Mouse (Mus musculus) gastrocnemius, postnatal 14 days (tissue): Measurements from ENCODE around the gene Nectin4. TPM values are rescaled to one million over a fixed set of nuclear protein-coding genes. Genes with fewer than 3 reads are reported as not detected.

Experiments used
- DNase-seq: peaks from one replicate; pipeline ENCODE4 v3.0.0; 2021; ENCODE audit warnings: mixed read lengths
- intact Hi-C: fragments of 180-260 bp; cut with DNase I; formaldehyde crosslinking; loops from one replicate; pipeline ENCODE4 v1.15.1; 2025; ENCODE audit warnings: low total_unique reads
- total RNA-seq, 2 experiments: library from RNA; stranded (reverse); gene quantifications; 2 replicates each; pipeline ENCODE4 v1.2.3; 2021

The Nectin4 gene
- total RNA-seq, 2 experiments from 2014 or later = not detected

DNA sequence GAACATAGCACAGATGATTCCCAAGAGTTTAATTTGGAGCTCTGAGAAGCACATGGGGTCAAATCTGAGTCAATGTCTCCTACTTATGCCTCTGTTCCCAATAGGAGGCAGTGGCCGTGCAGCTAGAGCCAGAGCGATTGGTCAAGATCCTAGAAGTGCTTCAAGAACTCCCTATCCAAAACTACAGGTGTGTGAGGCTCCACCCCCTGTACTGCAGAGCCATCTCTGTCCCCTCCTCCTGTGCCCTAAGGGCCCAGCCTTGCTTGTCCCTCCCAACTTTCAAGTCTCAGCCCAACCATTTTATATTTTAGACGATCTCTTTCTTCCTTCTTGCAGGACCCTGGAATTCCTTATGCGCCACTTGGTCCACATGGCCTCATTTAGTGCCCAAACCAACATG is 31.9 kb downstream of the Nectin4 start:
- intact Hi-C loops = no loop called here
- no peak for DNase-seq

DNA sequence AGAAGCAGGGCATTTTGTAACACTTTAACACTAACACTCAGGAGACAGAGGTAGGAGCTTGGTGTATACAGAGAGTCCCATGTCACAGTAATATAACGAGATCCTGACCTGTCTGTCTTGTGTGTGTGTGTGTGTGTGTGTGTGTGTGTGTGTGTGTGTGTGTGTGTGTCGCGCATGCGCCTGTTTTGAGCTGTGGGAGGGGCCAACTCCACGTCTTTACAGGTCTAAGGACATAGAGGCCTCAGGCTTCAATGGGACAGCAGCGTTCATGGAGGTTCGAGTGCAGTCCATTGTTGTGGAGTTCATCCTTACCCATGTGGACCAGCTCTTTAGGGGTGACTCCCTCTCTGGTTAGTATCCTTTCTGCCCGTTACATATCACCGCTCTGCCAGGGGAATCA is 33.1 kb downstream of the Nectin4 start:
- DNase-seq = no peak
- intact Hi-C loops = no loop called here

DNA sequence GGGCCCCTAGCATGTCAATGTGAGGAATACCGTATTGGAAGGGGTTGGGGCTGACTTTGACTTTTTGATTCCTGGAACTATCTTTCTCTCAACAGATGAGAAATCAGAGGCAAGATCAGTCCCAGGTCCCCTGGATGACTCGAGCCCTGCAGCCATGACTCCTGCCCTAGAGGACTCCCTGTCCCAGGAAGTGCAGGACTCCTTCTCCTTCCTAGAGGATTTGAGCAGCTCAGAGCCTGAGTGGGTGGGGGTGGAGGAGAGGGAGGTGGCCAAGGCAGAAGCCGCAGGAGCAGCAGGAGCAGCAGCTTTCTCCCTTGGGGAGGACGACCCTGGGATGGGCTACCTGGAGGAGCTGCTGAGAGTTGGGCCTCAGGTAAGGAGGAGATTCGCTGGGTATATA is 37.4 kb downstream of the Nectin4 start:
- intact Hi-C loops = no loop called here

DNA sequence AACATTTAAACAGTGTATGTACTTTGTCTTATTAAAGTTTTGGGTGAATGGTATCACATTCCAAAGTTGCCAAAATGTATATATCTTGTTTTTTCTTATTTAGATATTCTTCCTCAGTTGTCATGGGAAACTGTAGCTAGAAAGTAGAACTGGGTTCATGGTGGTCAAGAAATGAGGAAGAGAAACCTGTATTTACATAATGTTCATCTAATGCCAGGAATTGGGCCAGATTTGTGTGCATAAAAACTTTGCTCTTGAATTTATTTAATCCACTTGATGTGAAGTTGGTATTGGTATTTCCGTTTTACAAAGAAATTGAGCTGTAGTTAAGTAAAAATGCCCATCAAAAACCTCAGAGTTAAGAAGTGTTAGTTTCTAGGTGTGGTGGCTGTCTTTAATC is 40.3 kb downstream of the Nectin4 start:
- intact Hi-C loops = no loop called here
- no peak for DNase-seq

More for the DNA sequence above, 37.4 kb downstream of the Nectin4 start:
- DNase-seq = no peak

DNA sequence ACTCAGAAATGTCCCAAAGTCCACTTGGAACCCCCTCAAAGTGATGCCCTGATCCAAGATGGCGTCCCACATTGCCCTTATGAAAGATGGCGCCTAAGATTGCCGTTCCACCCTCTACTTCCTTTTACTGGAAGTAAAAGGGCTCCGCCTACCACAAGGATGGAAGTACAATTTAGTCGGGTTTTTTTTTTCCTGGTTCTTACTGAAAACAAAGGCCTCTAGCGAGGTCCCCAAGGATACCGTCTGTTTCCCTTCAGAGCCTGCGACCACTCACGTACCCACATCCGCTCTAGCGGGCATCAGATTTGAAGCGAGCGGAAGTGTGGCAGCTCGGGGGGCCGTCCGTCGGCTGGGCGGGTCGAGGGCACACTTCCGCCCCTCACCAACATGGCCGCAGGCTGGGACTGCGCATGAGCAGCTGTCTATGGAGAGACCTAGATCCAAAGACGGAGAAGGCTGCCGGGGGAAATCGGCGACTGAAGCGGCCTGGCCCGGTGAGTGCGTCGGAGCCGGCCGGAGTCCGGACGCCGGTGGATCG is 41.1 kb downstream of the Nectin4 start, which contains the start of gene Usf1:
TSS of gene Usf1 (plus strand) at position 367 of the 538 bp plus-strand sequence.
- DNase-seq = peak; percentile 95
- intact Hi-C loops = no loop called here

DNA sequence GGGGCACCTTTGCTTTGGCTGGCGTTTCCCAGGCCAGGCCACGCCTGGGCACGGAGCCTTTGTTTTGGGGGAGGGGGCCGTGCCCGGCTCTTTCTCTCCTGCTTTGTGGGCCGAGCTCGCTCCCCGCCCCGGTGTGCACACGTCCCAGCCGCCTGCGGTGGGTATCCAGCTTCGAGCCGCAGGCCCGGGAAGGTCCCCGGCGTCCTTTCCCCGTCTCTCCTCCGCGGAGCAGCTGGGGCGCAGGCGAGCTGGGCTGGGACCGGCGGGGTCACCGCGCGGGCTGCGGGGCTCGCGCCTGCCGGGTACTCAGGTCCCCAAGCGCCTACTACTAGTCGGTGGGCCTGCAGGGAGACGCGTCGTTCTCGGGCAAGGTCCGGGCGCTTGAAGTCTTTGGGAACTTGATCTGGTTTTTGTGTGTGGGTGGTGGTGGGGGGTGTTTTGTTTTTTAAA is 41.6 kb downstream of the Nectin4 start:
- DNase-seq = no peak
- intact Hi-C loops = no loop called here

DNA sequence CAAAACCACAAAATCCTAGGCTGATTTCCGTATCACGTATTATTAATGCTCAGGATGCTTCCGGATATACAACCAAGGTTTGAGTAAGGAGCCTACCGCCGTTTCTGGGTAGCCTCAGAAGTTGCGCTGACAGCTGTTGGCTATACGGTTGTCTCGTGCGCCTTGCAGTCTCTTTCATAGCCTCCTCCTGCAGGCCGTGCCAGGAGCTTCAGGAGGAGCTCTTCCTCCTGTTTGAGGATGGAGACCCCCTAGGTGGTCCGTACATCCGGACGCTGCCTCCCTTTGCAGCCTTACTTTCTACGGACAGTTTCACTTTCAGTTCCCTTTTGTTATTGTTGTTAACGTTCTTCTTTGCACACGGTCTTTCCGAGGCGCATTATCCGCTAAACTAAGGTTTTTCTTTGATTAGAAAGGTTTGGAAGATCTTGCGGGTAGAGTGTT is 42.1 kb downstream of the Nectin4 start:
- no peak for DNase-seq
- intact Hi-C loops = no loop called here

DNA sequence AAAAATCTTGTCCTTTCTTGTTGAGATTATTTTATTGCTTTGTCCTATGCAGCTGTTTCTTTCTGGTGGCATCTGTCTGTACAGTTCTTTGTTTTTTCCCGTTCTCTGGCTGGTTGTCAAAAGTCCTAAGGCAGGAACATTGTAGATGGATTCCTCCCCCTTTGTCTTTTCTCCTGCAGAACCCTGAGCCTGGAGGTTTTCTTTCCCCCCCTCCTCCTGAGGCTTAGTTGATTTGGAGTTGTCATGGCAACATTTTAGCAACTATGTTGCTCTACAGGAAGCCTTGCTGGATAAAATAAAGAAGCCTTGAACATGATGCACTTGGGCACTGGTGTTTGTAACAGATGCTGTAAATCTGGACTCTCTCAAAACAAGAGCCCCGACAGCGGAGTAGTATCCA is 42.5 kb downstream of the Nectin4 start:
- intact Hi-C loops = no loop called here
- DNase-seq = no peak

DNA sequence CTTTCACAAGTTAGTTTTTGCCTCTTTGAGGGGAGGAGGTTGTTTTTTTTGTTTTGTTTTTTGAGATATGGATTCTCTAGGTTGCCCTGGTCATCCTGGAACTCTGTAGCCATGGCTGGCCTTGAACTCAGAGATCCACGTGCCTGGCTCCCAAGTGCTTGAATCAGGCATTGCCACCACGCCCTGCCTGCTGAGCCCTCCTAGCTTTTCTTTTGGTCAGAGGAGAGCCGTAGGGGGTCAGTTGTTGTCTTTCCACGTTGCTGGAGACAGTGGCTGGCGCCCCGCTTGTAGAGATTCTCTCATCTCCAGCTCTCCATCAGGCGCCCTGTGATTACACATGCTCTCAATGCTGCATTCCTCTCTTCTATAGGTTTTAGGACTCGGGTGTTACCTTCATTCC is 43.7 kb downstream of the Nectin4 start:
- intact Hi-C loops = no loop called here
- DNase-seq = no peak

DNA sequence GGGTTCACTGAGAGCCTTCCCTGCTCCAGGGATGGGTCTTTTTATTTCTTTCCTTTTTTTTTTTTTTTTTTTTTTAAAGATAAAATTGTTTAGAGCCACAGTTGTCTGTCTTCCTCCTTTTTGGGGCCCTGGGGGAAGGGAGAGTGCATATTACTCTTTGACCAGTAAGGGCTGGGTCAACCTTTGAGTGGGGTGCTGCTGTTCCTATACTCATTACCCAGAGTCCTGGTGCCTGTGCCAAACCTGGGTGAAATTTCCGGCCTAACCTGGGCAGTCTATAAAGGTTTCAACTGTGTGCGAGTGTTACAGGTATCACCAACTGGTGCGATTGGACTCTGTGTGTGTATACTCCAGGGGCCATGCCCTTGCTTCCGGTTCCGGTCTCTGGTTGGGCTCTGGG is 48.8 kb downstream of the Nectin4 start, which contains the start of gene Tstd1:
TSS of gene Tstd1 (plus strand) at position 213 of the 400 bp plus-strand sequence.
- intact Hi-C loops = no loop called here
- DNase-seq = no peak

DNA sequence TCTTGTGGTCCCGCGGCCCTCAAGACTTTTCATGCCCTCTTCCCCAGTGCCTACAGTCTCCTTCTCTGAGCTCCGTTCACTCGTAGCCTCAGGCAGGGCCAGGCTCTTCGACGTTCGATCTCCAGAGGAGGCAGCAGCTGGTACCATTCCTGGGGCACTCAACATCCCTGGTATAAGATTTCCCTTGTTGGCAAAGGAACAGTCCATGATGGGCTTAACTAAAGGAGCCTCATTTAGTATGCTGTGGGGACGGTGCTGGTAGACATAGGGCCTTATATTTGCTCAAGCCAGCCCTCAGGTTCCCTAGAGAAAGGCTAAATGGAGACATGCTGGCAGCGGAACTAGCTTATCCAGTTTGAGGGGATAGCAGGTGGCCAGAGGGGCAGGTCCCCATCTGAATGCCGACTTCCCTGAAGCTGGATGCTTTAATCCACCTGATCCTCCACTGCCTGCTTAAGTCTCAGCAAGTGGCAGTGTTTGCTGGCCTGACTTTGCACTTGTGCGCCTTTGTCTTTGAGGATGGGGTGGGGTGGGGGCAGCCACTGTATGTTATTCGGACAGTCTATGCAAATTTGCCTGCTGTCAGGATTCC is 49.5 kb downstream of the Nectin4 start:
- DNase-seq = no peak
- intact Hi-C loops = no loop called here

DNA sequence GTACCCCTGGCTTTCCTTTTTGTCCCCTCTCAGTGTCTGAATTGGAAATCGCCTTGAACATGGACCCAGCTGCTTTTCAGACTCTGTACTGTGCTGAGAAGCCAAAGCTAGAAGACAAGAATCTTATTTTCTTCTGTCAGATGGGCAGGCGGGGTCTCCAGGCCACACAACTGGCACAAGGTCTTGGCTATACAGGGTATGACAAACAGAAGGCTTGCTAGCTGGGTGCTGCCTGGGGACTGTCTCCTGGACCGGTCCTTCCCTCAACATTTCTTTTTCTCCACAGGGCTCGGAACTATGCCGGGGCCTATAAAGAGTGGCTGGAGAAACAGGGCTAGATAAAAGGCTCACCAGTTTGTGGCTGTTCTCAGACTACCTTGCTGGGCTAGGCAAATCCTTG is 50.0 kb downstream of the Nectin4 start:
- DNase-seq = no peak
- intact Hi-C loops = no loop called here

DNA sequence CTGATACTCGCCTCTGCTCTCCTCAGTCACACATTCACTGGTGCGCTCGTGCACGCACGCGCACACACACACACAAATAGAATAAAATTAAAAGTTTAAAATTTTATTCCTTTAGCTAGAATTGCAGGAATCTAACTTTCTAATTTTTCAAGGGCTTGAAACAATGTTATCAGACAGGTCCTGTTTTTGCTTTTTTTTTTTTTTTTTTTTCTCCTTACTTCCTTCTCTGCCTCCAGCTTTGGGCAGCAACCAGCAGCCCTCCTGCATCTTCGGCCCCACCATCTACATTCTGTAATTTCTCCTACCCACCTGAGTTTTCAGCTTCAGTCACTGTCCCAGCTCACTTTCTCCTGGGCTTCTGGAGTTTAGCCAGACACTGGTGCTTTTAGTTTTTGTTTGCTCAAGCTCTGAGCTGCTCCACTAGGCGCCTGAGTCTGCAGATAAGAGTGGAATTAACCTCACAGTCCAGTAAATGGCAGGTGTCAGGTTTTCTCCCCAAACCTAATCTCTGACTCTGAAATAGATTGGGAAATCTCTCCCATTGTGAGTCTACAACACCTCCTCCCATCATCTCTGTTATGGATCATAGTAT is 52.7 kb downstream of the Nectin4 start:
- no peak for DNase-seq
- intact Hi-C loops = no loop called here

DNA sequence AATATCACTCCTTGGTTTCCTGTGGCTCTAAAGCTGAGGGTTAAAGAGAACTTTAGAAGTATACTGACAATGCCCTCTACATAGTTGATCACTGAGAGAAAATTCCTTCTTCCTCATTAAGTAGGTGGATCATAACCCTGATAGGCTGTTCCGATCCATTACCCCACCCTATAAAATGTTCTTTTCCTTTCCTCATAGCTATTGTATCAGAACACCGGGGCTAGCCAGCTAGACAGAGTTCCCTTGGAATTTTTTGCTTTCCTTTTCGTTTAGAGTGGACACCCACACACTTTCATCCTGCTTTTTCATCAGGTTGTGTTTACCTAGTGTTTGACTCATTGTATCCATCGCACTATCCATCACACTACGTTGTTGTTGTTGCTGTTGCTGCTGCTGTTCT is 54.7 kb downstream of the Nectin4 start:
- intact Hi-C loops = no loop called here
- no peak for DNase-seq

DNA sequence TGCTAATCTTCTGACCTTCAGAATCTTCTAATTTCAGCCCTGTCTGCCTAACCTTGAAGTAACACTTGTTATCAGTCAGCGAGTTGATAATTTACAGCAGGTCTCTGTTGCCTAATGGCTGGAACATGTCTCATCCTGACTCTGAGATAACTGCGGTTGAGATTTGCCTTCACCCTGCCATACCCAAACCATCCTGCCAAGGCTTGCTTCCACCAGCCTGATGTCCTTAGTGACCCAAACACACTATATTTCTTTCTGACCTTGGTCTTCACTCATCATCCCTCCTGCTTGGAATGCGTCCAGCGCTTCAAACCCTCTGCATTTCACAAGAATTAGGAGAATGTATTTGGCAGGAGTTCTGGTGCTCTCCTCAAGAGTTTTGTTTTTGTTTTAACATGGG is 55.2 kb downstream of the Nectin4 start:
- no peak for DNase-seq
- intact Hi-C loops = no loop called here

DNA sequence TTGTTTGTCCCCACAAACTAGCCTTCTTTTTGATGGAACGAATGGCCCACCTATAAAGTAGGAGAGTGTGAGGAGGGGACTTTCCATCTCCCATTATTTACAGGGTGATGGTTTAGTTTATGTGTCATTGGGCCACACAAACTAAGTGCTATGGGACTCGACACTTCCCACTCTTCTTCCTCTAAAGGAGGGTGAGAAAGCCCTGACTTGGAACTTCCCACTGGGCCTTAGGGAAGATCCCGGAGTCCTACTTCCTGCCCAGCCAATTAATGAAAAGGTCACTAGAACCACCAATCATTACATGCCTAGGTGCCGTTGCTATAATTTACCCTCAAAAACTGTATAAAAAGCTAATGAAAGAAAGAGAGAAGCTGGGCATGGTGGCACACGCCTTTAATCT is 62.3 kb downstream of the Nectin4 start:
- no peak for DNase-seq
- intact Hi-C loops = no loop called here

DNA sequence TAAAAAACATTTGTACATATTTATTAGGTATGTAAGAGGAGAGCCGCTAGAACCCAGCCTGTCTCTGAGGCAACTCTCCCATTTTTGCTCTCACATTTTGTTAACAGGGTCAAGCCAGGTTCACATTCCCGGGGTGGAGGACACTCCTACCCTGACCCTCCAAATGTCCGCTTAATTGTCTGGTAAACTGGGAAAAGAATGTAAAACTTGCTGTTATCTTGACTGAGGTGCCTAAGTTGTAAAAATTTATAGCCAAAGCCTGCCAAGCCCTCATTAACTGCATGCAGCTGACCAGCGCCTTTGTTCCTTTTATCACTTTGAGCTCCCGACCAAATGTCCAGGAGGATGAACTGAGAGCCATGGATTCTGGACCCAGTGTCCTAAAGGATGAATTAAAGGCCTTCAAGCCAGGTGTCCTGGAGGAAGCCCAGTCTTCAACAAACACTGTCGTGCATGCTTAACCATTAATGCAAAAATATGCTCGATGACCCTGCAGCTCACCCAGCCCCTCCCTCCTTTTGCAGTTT is 65.5 kb downstream of the Nectin4 start:
- intact Hi-C loops = no loop called here
- DNase-seq = no peak

DNA sequence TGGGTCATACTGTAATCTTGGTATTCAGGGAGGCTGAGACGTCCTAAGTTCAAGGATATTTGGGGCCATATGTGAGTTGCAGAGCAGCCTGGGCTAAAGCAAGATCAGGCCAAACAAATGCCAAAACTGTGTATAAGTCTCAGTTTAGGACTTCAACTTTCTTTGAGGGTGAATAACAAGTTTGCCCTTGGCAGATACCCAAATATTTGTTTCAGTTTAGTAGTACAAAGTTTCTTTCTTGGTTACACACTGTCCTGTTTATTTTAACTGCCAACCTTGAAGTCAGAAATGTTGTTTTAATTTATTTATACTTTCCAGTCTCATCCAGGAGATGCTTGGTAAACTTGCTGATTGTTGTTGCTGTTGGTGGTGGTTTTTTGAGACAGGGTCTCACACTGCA is 66.1 kb downstream of the Nectin4 start:
- intact Hi-C loops = no loop called here
- no peak for DNase-seq

DNA sequence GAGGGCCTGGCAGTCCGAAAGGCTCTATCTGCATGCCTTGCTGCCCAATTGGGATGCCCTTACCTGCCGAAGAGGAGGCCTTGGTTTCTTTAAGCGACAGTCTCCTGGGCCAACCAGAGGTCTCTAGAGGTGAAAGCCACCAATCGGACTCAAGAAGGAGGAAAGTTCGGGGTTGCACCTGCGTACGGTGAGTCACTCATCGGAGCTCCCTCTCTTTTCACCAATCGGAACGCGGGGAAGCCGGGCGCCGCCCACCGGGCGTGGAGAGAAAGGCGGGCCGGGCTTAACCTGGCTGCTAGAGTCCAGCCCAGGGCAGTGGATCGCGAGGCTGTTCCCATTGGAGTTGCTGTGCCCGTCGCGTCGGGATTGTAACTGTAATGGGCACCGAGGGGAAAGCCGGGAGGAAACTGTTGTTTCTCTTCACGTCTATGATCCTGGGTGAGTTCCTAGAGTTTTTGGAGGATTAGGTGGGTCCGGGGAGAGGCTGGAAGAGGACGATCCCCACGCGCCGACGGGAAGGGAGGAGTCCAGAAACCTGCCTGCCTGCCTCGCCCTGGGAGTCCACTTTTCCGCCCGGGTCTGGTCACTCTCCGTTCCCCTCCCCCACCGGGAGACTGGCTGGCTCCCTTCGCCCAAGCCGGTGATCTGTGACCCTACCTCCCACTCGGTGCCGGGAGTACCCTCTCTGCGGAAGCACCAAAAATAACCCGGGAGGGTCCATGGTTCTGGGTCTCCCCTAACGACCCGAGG is 67.5 kb downstream of the Nectin4 start, which contains the start of gene F11r:
TSS of gene F11r (plus strand) at position 272 of the 750 bp plus-strand sequence.
- peak; percentile 67 for DNase-seq
- intact Hi-C loops = no loop called here
